Mouse (Mus musculus): ENCODE measurements around the gene Cacna1d.

The Cacna1d gene

GRCm38 (mm10) chr14:30138379-30138964 is 352.8 kb downstream of the Cacna1d start:
- no peak for DNase-seq

DNA sequence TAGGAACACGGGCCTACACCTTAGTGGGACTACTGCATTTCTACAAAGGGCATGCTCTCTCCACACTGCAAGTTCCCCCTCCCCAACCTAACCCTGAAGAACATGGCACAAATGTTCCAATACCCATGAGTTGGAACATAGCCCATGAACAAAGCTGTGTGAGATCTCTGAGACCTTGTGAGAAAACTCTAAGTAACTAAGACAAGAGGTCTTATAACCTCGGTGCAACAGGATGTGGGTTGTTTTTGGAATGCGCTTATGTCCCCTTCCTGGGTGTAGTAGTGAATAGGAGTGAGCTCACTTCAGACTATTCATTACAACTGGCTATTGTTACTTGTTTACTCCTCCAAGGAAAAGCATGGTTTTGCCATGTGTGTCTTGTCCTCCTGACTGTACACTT is 353.3 kb downstream of the Cacna1d start:
- no peak for DNase-seq

GRCm38 (mm10) chr14:30136965-30137364 is 354.3 kb downstream of the Cacna1d start:
- peak; percentile 78 to 89 for DNase-seq

GRCm38 (mm10) chr14:30135351-30135750 is 355.9 kb downstream of the Cacna1d start:
- DNase-seq = no peak

DNA sequence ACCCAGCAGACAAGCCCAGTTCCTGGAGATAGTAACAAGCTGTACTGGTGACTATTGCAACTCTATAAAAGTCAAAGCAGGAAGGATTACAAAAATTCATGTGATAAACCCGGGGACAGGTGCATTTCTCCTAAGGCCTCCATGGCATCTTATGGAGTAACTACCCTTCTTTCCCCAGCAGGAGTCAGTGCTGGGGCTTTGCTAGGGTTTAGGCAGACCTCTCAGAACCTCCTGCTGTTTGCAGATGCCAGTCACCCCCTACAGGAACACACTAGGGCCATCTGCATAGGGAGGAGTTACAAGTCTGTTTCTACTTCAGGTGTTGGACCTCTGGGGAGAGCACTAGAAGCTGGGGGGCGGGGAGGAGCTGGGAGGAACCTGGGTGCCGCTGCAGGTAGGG is 357.6 kb downstream of the Cacna1d start:
- DNase-seq = no peak

- no peak for DNase-seq
These were observed 360.0 kb downstream of the Cacna1d start for GRCm38 (mm10) chr14:30131256-30131655.

DNA sequence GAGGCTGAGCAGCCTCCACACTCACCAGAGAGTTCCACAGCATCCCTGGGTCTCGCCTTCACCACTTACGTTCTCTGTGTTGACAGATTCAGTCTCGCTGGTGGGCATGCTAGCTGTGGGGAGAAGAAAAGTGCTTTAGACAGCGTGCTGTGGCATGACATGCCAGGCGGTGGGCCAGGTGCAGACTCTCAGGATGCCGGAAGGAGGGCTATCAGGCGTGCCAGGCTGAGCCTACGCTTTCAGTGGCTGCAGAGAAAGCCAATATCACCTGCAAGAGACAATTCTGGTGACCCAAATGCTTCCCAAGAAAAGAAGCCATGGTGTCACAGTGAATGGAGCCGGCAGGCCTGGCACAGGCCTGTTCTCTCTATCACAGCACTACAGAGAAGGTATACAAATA is 361.2 kb downstream of the Cacna1d start:
- DNase-seq = no peak

DNA sequence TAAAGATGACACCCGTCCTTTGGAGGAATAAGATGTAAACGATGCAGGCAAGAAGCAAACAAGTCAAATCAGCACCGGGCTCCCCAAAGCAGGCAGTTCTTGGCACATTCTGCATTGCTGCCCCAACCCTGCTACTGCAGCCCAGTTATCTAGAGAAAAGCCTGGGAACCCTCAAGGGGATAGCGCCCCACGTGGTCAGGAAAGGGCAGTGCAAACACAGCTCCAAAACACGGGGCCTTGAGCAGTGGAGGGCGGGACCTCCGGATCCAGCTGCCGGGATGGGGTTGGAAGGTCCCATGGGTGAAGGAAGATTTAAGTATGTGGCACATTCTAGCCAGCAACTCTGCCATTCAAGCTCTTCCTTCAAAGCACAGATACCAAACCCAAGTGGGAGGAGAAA is 361.9 kb downstream of the Cacna1d start:
- DNase-seq = peak; percentile 46 to 57

GRCm38 (mm10) chr14:30124951-30125690 is 366.1 kb downstream of the Cacna1d start:
- DNase-seq = no peak

GRCm38 (mm10) chr14:30120023-30120422 is 371.2 kb downstream of the Cacna1d start:
- DNase-seq = no peak

DNA sequence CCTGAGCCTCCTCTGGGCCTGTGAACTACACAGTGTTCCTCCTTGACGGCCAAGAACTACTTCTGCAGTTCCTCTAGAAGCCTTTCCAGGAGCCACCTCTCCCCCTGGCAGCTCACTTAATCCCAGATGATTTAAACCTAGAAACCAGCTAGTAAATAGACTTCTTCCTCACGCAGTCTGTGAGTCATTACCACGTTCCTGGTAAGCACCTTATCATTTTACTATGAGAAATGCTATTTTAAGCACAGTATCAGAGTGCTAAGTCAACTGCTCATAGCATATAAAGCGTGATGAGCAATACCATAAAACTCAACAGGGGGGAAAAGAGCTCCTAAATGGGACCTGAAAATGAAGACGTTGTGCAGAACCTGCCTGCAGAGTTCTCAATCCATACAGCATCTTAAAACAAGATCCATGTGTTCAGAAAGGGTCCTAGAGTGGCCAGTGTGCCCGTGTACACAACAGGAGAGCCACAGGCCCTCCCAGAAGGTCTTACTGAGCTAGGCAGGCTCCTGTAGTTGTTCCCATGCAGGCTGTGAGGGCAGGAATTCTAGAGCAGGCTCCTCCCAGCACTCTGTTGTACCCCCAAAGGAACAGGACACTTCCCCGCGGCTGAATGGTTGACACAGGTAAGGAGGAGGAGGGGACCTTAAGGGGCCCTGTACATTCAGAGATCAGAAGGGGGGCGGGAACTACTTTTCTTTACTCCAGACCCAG is 377.7 kb downstream of the Cacna1d start:
- DNase-seq = no peak

DNA sequence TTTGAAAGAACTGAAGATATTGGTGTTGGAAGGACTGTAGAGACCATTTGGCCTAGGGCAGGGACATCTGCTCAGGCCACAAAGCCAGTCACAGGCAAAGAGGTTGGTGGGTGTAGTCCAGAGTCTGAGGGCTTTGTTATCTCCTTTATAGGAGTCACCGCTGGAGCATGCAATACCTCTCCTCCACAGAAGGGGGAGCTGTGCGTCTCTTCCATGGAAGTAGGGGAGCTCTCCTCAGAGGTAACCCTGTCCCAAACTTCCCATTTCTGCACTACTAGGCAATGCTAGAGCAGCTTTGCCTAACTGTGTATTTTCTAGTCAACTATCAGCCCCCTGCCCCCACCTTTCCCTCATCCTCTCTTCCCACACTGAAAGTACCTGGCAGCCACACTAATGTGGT is 382.2 kb downstream of the Cacna1d start:
- peak in 1 of 2 experiments; percentile 39 for DNase-seq

GRCm38 (mm10) chr14:30106550-30106949 is 384.7 kb downstream of the Cacna1d start:
- DNase-seq = no peak

DNA sequence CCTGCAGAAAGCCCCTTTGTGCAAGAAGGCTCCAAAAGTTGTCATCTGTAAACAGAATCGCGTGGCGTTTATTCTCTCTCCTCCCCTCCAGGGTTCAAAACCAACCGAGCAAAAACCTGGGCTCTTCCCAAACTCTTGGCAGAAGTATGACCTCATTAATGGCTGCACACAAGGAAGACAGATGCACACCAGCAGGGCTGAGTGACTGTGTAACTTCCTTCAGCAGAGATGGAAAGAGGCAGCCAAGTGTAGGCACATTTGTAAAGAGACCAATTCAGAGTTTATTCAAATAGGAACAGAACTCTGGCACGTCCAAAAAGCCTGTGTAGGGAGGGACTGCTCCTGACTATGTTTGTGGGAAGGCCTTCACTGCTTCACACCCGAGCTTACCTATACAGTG is 385.7 kb downstream of the Cacna1d start:
- no peak for DNase-seq

GRCm38 (mm10) chr14:30103946-30104536 is 387.2 kb downstream of the Cacna1d start:
- DNase-seq = peak; percentile 8 to 32

- peak in 1 of 2 experiments; percentile 18 for DNase-seq
These were observed 394.0 kb downstream of the Cacna1d start for GRCm38 (mm10) chr14:30097239-30097638.

DNA sequence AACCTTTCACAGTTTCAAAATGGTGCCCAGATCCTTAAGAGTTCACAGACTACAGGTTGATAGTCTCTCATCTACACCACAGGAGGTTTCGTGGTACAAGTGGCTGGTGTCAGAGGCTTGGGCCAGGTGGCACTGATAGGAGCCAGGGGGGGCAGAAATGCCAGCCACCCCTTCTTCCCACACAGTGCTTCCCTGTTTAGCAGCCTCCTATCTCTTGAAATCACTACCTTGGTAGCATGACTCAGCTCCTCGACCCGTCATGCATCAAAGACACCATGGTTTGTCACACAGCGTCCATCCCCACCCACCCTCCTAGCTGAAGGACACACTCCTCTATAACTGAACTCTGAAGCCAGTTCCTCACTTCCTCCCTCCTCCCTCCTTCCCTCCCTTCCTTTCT is 398.8 kb downstream of the Cacna1d start:
- DNase-seq = no peak

- no peak for DNase-seq
These were observed 399.2 kb downstream of the Cacna1d start for GRCm38 (mm10) chr14:30092021-30092420.

- no peak for DNase-seq
These were observed 411.5 kb downstream of the Cacna1d start for GRCm38 (mm10) chr14:30079729-30080128.

DNA sequence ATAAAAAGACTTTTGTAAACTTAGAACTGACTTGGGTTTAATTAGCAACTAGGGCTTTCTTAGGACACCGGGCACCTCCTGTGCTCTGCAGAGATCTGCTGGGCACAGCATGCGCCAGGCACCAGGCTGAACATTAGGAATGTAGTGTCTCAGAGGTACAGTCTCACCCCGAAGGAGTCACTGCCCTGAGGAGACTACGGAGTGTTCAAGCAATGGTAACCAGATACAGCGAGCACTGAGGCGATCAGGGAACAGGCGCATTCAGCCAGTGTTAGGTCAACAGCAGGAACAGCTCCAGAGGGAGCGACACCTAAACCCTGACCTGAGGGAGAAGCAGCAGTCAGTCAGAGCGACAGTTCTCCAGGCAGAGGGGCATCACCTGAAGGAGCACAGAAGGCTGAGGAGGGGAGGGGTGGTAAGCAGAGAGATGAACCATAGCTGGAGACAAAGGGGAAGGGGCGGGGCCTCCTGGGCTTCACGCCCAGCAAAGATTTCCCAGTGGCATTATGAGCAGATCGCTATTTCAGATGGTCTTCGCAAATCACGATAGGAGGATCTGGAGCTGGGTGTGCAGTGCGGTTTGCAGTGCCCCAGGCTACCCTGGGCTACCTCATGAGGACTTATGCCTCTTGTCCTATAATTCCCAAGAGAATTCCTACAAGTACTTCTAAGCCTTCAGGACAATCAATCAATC is 413.0 kb downstream of the Cacna1d start:
- no peak for DNase-seq

GRCm38 (mm10) chr14:30075268-30075887 is 415.9 kb downstream of the Cacna1d start:
- DNase-seq = no peak

DNA sequence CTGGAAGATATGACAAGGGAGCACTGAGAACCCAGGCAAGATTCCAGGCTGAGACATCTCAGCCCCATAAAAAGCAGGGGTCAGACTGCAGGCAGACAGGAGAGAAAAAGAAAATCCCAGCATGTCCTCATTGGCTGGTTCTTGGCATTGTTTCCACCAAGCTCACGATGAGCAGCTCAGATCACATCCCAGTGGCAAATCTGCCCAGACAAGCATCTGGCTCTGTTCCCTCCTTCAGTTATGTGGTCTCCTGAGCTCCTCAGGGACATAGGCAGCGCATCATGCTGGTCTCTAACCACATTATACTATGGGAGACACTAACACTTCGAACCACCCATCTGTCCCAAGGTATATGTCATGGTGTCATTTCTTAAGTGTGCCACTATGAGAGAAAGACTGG is 422.7 kb downstream of the Cacna1d start:
- no peak for DNase-seq

- DNase-seq = no peak
These were observed 424.5 kb downstream of the Cacna1d start for GRCm38 (mm10) chr14:30066752-30067151.

Measured in lung, postnatal 4 days (tissue).